Mouse (Mus musculus): ENCODE measurements around the gene Wdr73. TPM values are rescaled to one million over a fixed set of nuclear protein-coding genes. Genes with fewer than 3 reads are reported as not detected.

Gene Wdr73
- polyA plus RNA-seq, 2 experiments from 2014 or later: 22.5 to 27.1 TPM

DNA sequence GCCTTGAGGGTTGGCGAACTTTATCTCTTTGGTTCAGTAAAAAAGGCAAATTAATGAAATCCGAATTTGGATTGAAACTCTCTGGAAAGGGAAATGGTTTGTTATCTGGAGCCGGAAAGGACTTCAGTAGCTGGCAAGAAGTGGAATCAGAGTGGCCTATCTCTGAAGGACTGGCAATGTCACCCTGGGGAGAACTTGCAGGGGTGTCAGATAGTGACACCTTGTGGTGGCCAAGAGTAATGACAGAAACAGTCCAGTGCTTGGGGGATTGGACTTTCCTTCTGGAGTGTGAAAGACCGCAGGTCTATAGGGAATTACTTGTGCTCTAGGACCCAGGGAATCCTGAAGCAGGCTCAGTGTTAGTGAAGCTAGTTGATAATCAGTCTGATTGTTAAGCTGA is 51.4 kb downstream of the Wdr73 start:
- peak; percentile 73 for ATAC-seq

DNA sequence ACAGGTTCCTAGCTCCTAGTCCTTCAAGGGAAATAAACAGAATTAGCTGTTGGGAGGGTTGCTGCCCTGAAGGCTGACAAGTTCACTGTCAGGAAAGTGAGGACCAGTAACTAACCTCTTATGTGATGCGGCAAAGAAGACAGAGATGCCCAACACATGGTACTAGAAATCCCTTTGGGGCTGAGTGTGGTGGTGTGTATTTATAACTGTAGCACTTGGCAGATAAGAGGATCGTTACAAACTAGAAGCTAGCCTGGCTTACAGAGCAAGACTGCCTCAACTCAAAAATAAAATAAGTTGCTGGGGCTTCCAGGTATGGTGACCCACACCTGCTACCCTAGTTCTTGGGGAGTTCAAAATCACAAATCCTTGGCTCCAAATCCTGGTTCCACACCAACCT is 51.8 kb downstream of the Wdr73 start:
- no peak for ATAC-seq

DNA sequence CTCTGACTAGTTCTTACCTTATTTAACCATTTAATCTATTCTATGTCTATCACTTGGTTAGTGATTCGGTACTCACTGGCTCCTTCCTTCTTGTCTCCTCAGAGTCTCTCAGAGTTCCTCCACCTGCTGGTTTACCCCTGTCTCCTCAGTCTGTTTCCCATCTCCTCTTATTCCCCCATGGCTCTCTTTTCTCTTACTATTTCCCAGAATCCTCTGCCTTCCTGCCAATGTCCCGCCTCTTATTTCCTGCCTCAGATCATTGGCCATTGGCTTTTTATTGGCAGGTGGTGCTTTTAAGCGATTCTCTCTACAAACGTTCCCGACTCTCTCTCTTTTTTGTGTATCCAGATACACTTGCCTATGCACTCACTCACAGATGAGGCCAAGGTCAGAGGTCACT is 54.4 kb downstream of the Wdr73 start:
- no peak for ATAC-seq

DNA sequence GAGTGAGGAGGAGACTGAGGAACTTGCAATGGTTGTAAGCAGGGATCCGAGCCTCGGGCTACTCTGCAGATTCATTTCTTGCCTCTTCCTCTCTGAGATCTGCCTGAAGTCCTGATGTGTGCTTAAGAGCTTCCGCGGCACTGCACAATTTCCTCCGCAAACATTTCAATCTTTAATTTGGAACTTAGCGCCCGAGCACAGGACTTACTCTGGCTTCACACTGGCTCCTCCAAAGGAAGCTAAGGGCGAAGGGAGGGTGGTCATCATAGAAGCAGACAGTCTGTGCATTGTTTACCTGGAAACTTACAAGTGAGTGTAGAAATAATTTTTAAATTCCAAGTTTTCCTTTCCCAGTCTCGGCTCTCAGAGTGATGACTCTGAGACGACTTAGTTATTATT is 54.8 kb downstream of the Wdr73 start:
- no peak for ATAC-seq

DNA sequence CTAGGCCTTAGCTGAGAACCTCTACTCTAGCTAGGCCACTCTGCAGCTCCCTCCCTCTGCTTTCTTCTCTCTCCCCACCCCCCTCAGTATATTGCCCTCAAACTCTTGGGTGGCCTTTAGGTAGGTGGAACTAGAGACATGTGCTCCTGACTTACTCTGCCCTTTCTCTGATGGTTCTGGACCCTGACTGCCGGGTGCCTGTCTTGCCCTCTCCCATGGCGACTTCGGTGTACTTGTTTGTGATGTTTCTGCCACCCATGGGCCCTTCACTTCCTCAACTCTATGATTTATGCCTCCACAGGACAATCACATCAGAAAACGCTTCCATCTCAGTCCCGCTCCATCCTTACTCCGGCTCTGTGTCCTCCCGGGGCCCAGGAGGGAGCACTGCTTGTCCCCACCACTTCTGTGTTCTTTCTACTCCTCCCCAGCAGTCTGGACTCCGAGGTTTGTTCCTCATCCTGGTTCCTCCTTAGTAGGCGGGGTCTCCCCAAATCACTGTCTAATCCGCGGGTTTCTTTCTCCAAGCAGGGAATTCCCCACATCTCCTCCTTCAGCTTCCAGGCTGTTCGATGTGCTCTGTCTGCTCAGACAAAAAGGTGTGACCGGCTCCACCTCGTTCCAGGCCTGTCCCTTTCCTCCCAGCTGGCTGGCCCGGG is 55.3 kb downstream of the Wdr73 start:
- ATAC-seq: no peak

DNA sequence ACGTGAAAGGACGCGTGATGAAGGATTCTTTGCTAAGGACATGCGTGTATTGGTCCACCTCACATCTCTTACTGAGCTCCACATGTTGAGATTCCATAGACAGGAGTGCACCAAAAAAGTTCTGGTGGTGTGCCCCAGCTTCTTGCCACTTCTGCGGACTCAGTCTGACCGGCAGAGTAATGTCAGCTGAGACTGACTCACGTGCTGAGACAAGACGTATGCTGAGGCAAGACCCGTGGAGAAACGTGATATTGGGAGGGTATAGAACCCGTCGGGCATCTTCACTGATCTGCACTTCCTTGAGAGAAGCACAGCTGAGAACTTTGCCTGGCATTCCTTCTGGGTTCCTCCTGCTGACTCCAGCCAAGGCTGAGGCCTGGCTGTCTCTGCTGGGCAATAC is 56.4 kb downstream of the Wdr73 start:
- ATAC-seq: no peak

DNA sequence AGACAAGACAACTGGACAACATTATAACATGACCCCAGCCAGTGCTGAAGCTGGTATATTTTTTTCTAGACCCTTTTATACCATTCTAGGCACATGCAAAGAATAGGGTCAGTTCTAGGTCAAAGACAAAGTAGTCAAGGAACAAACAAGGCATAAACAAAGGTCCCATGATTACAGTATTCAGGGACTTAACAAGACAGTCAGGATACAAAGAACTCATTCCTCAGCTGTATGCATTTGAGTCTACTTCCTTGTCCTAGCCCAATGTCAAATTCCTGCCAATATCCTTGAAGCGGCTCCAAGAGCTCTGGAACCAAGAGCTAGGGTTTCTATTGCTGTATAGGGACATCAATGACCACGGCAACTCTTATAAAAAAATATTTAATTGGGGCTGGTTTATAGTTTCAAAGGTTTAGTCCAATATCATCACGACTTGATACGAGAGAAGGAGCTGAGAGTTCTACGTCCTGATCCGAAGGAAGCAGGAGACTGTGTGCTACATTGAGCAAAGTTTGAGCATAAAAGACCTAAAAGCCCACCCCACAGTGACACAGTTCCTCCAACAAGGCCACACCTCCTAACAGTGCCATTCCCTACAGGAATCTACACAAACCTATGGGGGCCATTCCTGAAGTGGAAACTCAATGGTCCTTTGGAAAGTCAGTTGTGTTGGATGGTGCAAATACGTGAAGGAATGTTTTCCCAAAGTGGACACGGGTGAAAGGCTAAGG is 57.0 kb downstream of the Wdr73 start:
- no peak for ATAC-seq

DNA sequence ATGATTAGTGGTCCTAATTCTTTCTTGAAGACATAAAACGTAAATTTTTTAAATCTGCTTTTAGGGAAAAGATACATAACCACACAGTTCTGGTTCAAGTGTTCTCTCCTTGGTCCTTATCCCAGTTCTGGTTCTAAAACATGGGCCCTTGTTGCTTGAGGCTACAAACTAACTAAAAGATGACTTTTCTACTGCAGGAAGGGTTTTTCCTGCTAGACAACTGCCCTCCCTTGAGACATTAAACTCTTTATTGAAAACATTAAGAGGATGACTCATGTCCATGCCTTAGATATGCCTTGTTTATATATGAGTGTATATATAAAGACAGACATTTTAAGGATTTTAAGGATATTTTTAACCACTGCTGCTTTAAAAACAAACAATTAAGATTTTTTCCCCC is 57.9 kb downstream of the Wdr73 start:
- no peak for ATAC-seq

DNA sequence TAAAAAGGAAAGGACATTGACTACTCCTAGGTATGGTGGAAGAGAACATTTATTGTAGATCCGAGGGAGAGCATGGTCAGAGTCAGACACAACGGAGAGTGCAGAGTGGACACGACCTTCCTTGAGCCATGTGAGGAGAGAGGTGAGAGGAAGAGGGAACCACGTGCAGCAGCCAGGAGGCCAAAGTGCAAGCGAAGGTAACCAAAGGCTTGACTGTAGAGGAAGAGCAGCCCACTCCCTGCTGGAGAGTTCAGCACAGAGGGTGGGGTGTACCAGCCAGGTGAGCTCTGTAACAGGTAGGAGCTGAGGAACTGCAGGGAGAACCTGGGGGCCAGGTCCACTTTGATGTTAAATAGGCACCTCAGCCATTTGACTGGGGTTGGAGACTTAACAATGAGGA is 58.9 kb downstream of the Wdr73 start:
- no peak for ATAC-seq

DNA sequence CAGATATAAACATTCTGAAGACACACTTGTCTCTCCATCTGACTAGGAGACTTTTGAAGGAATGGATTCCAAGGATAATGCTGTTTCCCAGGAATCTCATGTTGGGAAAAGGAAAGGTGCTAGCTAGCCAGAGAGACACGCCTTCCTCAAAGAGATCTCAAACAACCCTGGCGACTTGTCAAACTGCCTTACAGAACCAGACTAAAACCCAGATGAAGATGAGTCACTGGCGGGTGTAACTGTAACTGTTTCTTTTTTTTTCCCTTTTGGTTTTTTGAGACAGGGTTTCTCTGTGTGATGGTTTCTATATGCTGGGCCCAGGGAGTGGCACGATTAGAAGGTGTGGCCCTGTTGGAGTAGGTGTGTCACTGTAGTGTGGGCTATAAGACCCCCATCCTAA is 60.1 kb downstream of the Wdr73 start:
- no peak for ATAC-seq

Other genes starting within 250 kb of the Wdr73 start
- 10 to 100 TPM; 16.6 to 17.1 TPM for gene Crtc3, start 212.4 kb downstream of the Wdr73 start, polyA plus RNA-seq (2017; shearing (Covaris generic))
- 100 to 1,000 TPM; 203 to 267 TPM for gene Iqgap1, start 75.3 kb downstream of the Wdr73 start, polyA plus RNA-seq (2017; shearing (Covaris generic))
- gene Zscan2, start 40.3 kb downstream of the Wdr73 start, polyA plus RNA-seq (2017; shearing (Covaris generic)): 1 to 10 TPM; 3.0 to 3.3 TPM
- gene Nmb, start 3.8 kb upstream of the Wdr73 start, polyA plus RNA-seq (2017; shearing (Covaris generic)): 10 to 100 TPM; 58.7 to 67.5 TPM
- gene Sec11a, start 46.5 kb upstream of the Wdr73 start, polyA plus RNA-seq (2017; shearing (Covaris generic)): 100 to 1,000 TPM; 243 to 262 TPM
- 10 to 100 TPM; 14.5 to 16.7 TPM for gene Zfp592, start 92.4 kb upstream of the Wdr73 start, polyA plus RNA-seq (2017; shearing (Covaris generic))
- under 1 TPM; 0.09 to 0.38 TPM for gene Alpk3, start 156.3 kb upstream of the Wdr73 start, polyA plus RNA-seq (2017; shearing (Covaris generic))
- gene Slc28a1, start 213.5 kb upstream of the Wdr73 start, polyA plus RNA-seq (2017; shearing (Covaris generic)): not detected

Measured in activated CD4-positive, CD25-positive, alpha-beta regulatory T cell, adult 4 months (primary cell).